Mouse (Mus musculus) megakaryocyte, embryonic 14.5 days (primary cell): ENCODE measurements around the gene Dnttip1.

Experiments
- FLI1 ChIP-seq: IDR thresholded peaks from 2 replicates; pipeline ENCODE4 v1.6.1; 2012; ENCODE audit warnings: low read length, inconsistent platforms, mixed read lengths
- GATA1 ChIP-seq: IDR thresholded peaks from 3 replicates; pipeline ENCODE4 v1.6.1; 2012; ENCODE audit warnings: mixed read lengths, low read length, inconsistent platforms, borderline replicate concordance

DNA sequence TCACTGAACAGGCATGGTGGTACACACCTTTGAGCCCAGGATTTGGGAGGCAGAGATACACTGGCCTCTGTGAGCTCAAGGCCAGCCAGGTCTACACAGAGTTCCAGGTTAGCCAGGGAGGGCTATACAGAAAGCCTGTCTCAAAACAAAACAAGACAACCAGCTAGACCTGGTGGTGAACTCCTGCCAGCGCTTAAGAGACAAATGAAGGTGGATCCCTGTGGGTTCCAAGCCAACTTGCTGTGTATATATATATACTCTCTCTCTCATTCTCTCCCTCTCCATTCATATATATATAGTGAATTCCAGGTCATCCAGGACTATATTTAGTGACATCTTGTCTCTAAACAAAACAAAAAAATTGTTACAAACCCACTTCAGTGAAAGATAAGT is 58.1 kb downstream of the Dnttip1 start:
- no peak for TF ChIP-seq GATA1
- no peak for TF ChIP-seq FLI1
